Mouse (Mus musculus) C2C12 (cell line): Measurements from ENCODE around the gene Npl. TPM values are rescaled to one million over a fixed set of nuclear protein-coding genes. Genes with fewer than 3 reads are reported as not detected.

Source experiments
- H3K27me3 ChIP-seq: one replicate; pipeline ENCODE4 v1.6.1; 2011; ENCODE audit not compliant: control insufficient read depth, insufficient read depth, insufficient read length
- H3K36me3 ChIP-seq: one replicate; pipeline ENCODE4 v1.6.1; 2011; ENCODE audit not compliant: control insufficient read depth, insufficient read depth
- H3K4me3 ChIP-seq: one replicate; pipeline ENCODE4 v1.5.1; 2011; ENCODE audit warnings: mild to moderate bottlenecking, control low read depth; ENCODE audit not compliant: poor library complexity, insufficient read depth, severe bottlenecking
- H3K79me2 ChIP-seq: one replicate; pipeline ENCODE4 v1.6.1; 2011; ENCODE audit not compliant: control insufficient read depth, insufficient read depth
- H3K79me3 ChIP-seq: one replicate; pipeline ENCODE4 v1.6.1; 2011; ENCODE audit warnings: low read depth, control low read depth
- H3ac ChIP-seq: one replicate; pipeline ENCODE3; 2011; ENCODE audit warnings: low read depth; ENCODE audit not compliant: control insufficient read depth, insufficient read length
- CEBPB ChIP-seq: IDR thresholded peaks from one replicate; pipeline ENCODE4 v1.6.1; 2011; ENCODE audit warnings: low read depth, mild to moderate bottlenecking, control low read depth, moderate library complexity
- CTCF ChIP-seq: IDR thresholded peaks from one replicate; pipeline ENCODE4 v1.5.1; 2011; ENCODE audit not compliant: control insufficient read depth, insufficient read depth, insufficient read length
- FOSL1 ChIP-seq: IDR thresholded peaks from one replicate; pipeline ENCODE4 v1.8.0; 2011; ENCODE audit warnings: mild to moderate bottlenecking, low read length; ENCODE audit not compliant: poor library complexity, insufficient read depth, severe bottlenecking
- MAX ChIP-seq: IDR thresholded peaks from one replicate; pipeline ENCODE4 v1.6.1; 2011; ENCODE audit warnings: mild to moderate bottlenecking, control low read depth
- MYOD1 ChIP-seq: IDR thresholded peaks from one replicate; pipeline ENCODE4 v1.6.1; 2011; ENCODE audit warnings: low read depth; ENCODE audit not compliant: control insufficient read depth, insufficient read length
- MYOG ChIP-seq: IDR thresholded peaks from one replicate; pipeline ENCODE4 v1.6.1; 2011; ENCODE audit not compliant: control insufficient read depth, insufficient read length; ENCODE audit errors: extremely low read depth
- USF1 ChIP-seq: IDR thresholded peaks from one replicate; pipeline ENCODE4 v1.6.1; 2011; ENCODE audit warnings: low read depth, mild to moderate bottlenecking, control low read depth, moderate library complexity
- polyA plus RNA-seq: library from polyadenylated mRNA; unstranded; fragments of >200 nt; fragmentation: generic; extraction: Trizol; gene quantifications from one replicate; pipeline ENCODE4 v1.2.1, GENCODE M21; 2012; ENCODE audit warnings: missing spikeins

Gene Npl
- polyA plus RNA-seq, 1 experiment = 0.26 TPM

DNA sequence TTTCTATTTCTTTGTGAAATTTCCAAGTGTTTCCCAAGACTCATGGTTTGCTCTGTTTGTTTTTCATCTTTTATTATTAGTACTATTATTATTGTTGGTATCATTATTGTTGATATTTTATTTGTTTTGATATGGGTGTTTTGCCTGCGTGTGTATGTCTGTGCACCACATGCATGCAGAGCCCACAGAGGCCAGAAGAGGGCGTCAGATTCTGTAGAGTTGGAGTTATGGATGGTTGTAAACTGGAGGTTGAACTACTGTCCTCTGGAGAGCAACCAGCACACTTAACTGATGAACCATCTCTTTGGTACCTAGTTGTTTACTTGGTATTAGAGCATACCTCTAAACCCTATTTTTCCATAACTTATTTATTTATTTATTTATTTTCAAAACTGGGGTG is 13.8 kb upstream of the Npl start:
- Histone ChIP-seq H3K4me3 (no peak overlapping the region), H3K79me2 (no peaks in the 10 kb centered on the region), H3K27me3 (no peaks in the 10 kb centered on the region), H3ac (no peak overlapping the region), H3K79me3 (no peaks in the 10 kb centered on the region), H3K36me3 (no peaks in the 10 kb centered on the region)
- TF ChIP-seq FOSL1 (no peak), MYOG (no peak), USF1 (no peak), CTCF (no peak), CEBPB (no peak), MYOD1 (no peak), MAX (no peak)

GRCm38 (mm10) chr1:153560805-153561204 is 11.0 kb upstream of the Npl start:
- no peaks in the 10 kb centered on the region for H3K36me3 ChIP-seq
- TF ChIP-seq FOSL1 = no peak
- TF ChIP-seq MYOD1 = no peak
- TF ChIP-seq CEBPB = no peak
- no peak for TF ChIP-seq USF1
- TF ChIP-seq MYOG = no peak
- no peak for TF ChIP-seq CTCF
- no peak for TF ChIP-seq MAX
- no peaks in the 10 kb centered on the region for H3K79me3 ChIP-seq
- no peak overlapping the region for H3K4me3 ChIP-seq
- no peaks in the 10 kb centered on the region for H3K27me3 ChIP-seq
- H3K79me2 ChIP-seq = no peaks in the 10 kb centered on the region
- H3ac ChIP-seq = no peak overlapping the region

GRCm38 (mm10) chr1:153559701-153560100 is 9.9 kb upstream of the Npl start:
- H3K79me3 ChIP-seq = no peaks in the 10 kb centered on the region
- TF ChIP-seq MYOG (no peak), CEBPB (no peak), USF1 (no peak), MAX (no peak)
- H3K79me2 ChIP-seq = no peaks in the 10 kb centered on the region
- H3K4me3 ChIP-seq = no peak overlapping the region
- no peaks in the 10 kb centered on the region for H3K27me3 ChIP-seq
- no peak overlapping the region for H3ac ChIP-seq
- H3K36me3 ChIP-seq = no peaks in the 10 kb centered on the region

GRCm38 (mm10) chr1:153559126-153559647 is 9.3 kb upstream of the Npl start:
- Histone ChIP-seq H3K27me3 (no peaks in the 10 kb centered on the region), H3ac (no peak overlapping the region), H3K4me3 (no peak overlapping the region), H3K36me3 (no peaks in the 10 kb centered on the region), H3K79me3 (no peaks in the 10 kb centered on the region), H3K79me2 (no peaks in the 10 kb centered on the region)
- TF ChIP-seq MYOD1 (no peak), CTCF (peak; percentile 61)

GRCm38 (mm10) chr1:153556896-153557295 is 7.1 kb upstream of the Npl start:
- Histone ChIP-seq H3K79me2 (no peaks in the 10 kb centered on the region), H3K79me3 (no peaks in the 10 kb centered on the region), H3K4me3 (no peak overlapping the region), H3K36me3 (no peaks in the 10 kb centered on the region), H3K27me3 (no peaks in the 10 kb centered on the region), H3ac (no peak overlapping the region)
- TF ChIP-seq CEBPB = no peak
- peak; percentile 79 for TF ChIP-seq CTCF
- no peak for TF ChIP-seq USF1
- no peak for TF ChIP-seq FOSL1
- no peak for TF ChIP-seq MYOG

DNA sequence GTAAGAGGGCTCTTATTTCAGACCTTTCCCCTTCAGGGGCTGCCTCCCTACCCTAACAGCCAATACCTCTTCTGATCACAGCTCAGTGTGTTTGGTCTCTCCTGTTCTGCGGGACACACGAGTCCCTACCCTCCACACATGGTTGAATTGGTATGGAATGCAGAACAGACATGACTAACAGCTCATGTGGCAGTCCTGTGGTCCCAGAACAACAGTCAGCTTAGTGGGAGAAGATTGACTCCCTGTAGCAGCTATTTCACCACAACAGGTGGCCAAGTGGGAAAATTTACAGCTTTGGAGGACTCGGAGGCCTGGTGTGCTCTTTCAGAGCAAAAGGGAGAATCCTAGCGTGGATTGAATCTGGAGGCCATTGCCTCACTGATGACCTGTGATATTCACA is 6.4 kb upstream of the Npl start:
- H3ac ChIP-seq = no peak overlapping the region
- no peaks in the 10 kb centered on the region for H3K36me3 ChIP-seq
- no peak overlapping the region for H3K4me3 ChIP-seq
- no peak for TF ChIP-seq FOSL1
- TF ChIP-seq USF1 = peak; percentile 28
- no peak for TF ChIP-seq CTCF
- no peak for TF ChIP-seq CEBPB
- peak; percentile 50 for TF ChIP-seq MAX
- peak; percentile 98 for TF ChIP-seq MYOD1
- no peaks in the 10 kb centered on the region for H3K79me2 ChIP-seq
- H3K79me3 ChIP-seq = no peaks in the 10 kb centered on the region
- no peaks in the 10 kb centered on the region for H3K27me3 ChIP-seq
